Mouse (Mus musculus): Measurements from ENCODE around the gene Vcpkmt.

GRCm38 (mm10) chr12:69597446-69597845 is 14.6 kb upstream of the Vcpkmt start:
- TF ChIP-seq CTCF (IDR thresholded peaks at IDR 0.05; ENCODE audit: control insufficient read depth, insufficient read depth, low read length) (no peak), POLR2A (IDR thresholded peaks at IDR 0.05; ENCODE audit: borderline replicate concordance, control insufficient read depth, low read depth, low read length) (no peak)

Measured in bone marrow, adult 2 months (tissue).